Mouse (Mus musculus) forebrain, embryonic 12.5 days (tissue): ENCODE data around the gene Acadl. TPM values are rescaled to one million over a fixed set of nuclear protein-coding genes. Genes with fewer than 3 reads are reported as not detected.

ENCODE experiments used
- ATAC-seq: fragments of 200-750 bp; cut with Nextera tagmentation; 2 replicates; pipeline ENCODE4 v1.8.0; 2017; ENCODE audit warnings: moderate TSS enrichment; ENCODE audit not compliant: low FRiP score
- H3K27ac ChIP-seq: fragments of 300-500 bp; sonication (generic); 2 replicates; pipeline ENCODE4 v1.5.1; 2016; ENCODE audit warnings: mild to moderate bottlenecking
- H3K27me3 ChIP-seq: fragments of 300-500 bp; sonication (generic); 2 replicates; pipeline ENCODE4 v1.6.1; 2016; ENCODE audit warnings: mild to moderate bottlenecking
- H3K36me3 ChIP-seq: fragments of 300-500 bp; sonication (generic); replicated peaks from 2 replicates; pipeline ENCODE4 v1.6.1; 2016; ENCODE audit warnings: mild to moderate bottlenecking
- H3K4me1 ChIP-seq: fragments of 300-500 bp; sonication (generic); 2 replicates; pipeline ENCODE4 v1.6.1; 2016
- H3K4me2 ChIP-seq: fragments of 300-500 bp; sonication (generic); 2 replicates; pipeline ENCODE4 v1.6.1; 2016; ENCODE audit warnings: mild to moderate bottlenecking, moderate library complexity
- H3K4me3 ChIP-seq: fragments of 300-500 bp; sonication (generic); replicated peaks from 2 replicates; pipeline ENCODE4 v1.5.1; 2016; ENCODE audit warnings: mild to moderate bottlenecking
- H3K9ac ChIP-seq: fragments of 300-500 bp; sonication (generic); 2 replicates; pipeline ENCODE4 v1.6.1; 2016; ENCODE audit warnings: mild to moderate bottlenecking
- H3K9me3 ChIP-seq: fragments of 300-500 bp; sonication (generic); 2 replicates; pipeline ENCODE4 v1.6.1; 2016
- WGBS: fragments of 180-500 bp; shearing (Covaris S2); methylation state at CpG from one replicate; pipeline ENCODE4 v1.1.7; 2016; 5-methylcytosine and 5-hydroxymethylcytosine counted together
- polyA plus RNA-seq: library from polyadenylated mRNA; unstranded; fragments of >200 nt; fragmentation: Nextera tagmentation; extraction: Ambion mirVana; gene quantifications from 2 replicates; pipeline ENCODE4 v1.2.1, GENCODE M21; 2016

Acadl gene
- polyA plus RNA-seq, 1 experiment from 2014 or later, result 42.5 TPM

DNA sequence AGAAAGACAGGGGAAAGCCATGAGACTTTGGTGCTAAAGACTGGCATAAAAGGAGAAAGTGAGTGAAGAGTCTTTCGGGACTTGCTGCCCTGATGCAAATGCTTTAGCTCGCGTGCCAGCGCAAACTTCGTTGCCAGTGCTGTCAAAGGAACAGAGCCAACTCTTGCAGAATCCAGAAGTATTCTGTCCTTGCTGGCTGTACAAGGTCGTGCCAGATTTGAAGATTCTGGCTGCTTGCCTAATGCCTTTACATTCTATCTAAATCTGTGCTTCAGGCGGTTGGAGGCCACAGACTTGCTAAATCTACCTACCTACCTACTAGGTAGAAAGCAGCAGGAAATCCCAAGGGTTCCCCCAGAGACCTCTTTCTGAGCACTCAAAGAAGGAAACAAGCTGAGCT lies 8.5 kb upstream of the Acadl start:
- Histone ChIP-seq H3K27ac (no peak overlapping the region), H3K36me3 (no peaks in the 10 kb centered on the region), H3K4me2 (no peak overlapping the region), H3K4me1 (no peaks in the 10 kb centered on the region), H3K27me3 (no peaks in the 10 kb centered on the region), H3K9ac (no peak overlapping the region), H3K4me3 (no peak overlapping the region), H3K9me3 (no peaks in the 10 kb centered on the region)
- 90% methylated on average over 7 of the region's 7 CpGs for WGBS
- ATAC-seq, result no peak

DNA sequence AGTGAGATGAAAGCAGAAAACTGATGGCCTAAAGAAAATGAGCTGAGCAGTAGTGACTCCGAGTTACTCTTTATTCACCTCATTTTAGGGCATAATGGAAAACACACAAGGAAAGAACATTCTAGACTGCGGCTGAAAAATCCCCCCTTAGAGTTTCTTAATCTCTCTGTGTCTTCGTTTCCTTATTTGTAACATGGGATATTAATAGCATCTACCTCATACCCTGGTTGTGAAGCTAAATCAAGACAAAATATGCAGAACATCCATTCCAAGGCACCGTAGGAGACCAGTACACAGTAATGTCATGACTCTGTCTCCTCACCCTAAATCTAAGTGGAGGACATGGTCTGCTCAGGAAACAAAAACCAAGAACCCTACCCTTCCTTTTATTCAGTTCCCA lies 2.6 kb upstream of the Acadl start:
- no peak overlapping the region for H3K4me2 ChIP-seq
- no peak overlapping the region for H3K4me3 ChIP-seq
- no peaks in the 10 kb centered on the region for H3K9me3 ChIP-seq
- no peak for ATAC-seq
- no peak overlapping the region for H3K9ac ChIP-seq
- H3K4me1 ChIP-seq, result peaks cover 16% of the 10 kb centered on the region
- 92% methylated on average over 4 of the region's 4 CpGs for WGBS
- no peaks in the 10 kb centered on the region for H3K27me3 ChIP-seq
- no peak overlapping the region for H3K27ac ChIP-seq
- H3K36me3 ChIP-seq, result no peaks in the 10 kb centered on the region

DNA sequence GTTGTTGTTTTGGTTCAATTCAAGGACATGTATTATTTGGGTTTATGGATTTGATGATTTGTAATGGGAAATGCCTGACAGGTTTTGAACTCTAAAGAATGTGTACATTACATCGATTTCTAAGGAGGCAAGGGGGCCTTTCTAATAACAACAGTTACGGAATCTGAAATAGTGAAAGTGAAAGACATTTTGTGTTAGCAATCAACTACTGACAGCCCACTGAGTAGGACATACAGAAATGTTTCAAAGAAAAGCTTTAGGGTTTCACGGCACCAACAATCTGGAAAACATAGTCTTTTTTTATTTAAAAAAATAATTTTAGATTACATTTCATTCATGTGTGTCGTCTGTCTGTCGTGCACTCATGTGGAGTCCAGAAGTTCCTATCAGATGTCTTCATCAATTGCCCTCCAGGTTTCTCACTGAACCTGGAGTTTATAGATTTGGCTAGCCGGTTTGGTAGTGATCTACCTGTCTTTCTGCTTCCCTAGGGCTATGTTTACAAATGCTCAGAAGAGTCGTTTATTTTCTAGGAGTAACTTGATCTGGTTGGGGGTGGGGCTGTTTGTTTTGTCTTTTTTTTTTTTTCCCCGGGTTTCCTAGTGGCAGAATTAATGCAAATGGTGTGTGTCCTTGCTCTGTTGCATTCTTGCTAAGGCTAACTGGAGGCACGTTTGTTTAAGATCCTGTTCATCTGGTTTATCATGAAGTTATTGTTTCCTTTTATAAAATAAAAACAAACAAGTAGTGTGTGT lies 841 bp upstream of the Acadl start:
- Histone ChIP-seq H3K9me3 (no peaks in the 10 kb centered on the region), H3K36me3 (no peaks in the 10 kb centered on the region), H3K4me3 (0 out of 2 replicates have a peak overlapping the region, but pooled peaks have one; percentile 86), H3K27me3 (no peaks in the 10 kb centered on the region), H3K4me2 (peak overlapping the region; percentile 76), H3K4me1 (peaks cover 16% of the 10 kb centered on the region), H3K27ac (no peak overlapping the region), H3K9ac (no peak overlapping the region)
- 20% methylated on average over 9 of the region's 9 CpGs for WGBS
- no peak for ATAC-seq

DNA sequence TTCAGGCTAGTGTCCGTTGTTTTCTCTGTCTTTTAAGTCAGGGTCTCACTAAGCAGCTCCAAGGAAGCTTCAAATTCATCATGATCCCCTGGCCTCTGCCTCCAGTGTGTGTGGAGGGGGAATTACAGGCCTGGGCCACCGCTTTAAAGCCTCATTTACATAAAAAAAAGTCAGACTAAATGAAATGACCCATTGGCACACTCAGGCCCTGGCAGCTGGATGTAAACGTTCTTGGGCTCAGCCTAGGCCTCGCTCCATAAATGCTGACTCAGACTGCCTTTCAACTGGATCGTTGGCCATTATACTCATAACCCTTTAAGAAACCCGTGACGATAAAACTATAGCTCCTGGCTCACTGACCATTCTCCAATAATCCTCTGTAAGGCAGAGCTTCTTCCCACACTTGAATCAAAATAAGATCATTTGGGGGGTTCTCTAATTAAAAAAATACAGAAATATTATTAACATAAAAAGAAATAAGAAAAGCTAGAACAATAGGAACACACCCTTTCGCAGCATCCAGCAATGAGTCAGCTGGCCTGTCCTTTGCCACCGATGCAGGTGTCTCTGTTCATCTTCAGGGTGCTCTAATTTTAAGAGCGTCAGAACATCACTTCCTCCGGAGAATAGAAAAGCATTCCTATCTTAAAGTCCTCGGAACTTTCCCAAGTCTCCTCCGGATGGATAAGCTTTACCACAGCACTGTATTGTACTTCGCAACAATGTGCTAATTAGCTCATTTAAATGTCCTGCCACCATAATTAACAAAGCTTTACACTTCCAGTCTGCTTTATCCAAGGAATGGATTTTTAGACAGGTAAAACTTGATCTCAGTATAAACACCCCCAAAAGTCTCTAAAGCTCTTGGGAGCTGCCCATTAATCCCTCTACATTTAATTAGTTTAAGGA lies 1.1 kb downstream of the Acadl start:
- peaks cover under 1% of the 10 kb centered on the region; the same call in 1 of the 2 replicates for H3K36me3 ChIP-seq
- 14% methylated on average over 14 of the region's 14 CpGs for WGBS
- H3K9ac ChIP-seq, result peak overlapping the region; percentile 80
- peak overlapping the region; percentile 76 for H3K4me2 ChIP-seq
- no peaks in the 10 kb centered on the region for H3K9me3 ChIP-seq
- peaks cover 16% of the 10 kb centered on the region for H3K4me1 ChIP-seq
- ATAC-seq, result peak; percentile 50; the same call in 1 of the 2 replicates
- H3K4me3 ChIP-seq, result peak overlapping the region; percentile 86
- no peaks in the 10 kb centered on the region for H3K27me3 ChIP-seq
- H3K27ac ChIP-seq, result no peak overlapping the region

DNA sequence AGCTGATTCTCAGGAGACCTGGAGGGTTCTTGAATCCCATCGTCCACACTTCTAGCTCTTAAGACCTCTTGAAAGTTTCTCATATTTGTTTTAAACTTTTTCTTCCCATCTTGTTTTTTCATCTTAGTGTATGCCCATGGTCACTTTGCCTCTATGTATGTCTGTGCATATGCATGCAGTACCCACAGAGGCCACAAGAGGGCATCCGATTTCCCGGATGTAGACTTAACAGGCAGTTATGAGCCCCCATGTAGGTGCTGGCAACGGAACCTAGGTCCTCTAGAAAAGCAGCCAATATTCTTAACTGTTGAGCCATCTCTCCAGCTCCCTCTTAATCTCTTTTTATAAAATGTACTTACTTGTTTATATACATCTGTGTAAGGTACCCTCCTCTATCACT lies 15.6 kb downstream of the Acadl start:
- 90% methylated on average over 4 of the region's 4 CpGs for WGBS
- Histone ChIP-seq H3K4me3 (no peak overlapping the region), H3K27me3 (no peaks in the 10 kb centered on the region), H3K9me3 (0 out of 2 replicates have a peak, but pooled peaks cover 6% of the 10 kb centered on the region), H3K4me1 (no peaks in the 10 kb centered on the region), H3K27ac (no peak overlapping the region), H3K36me3 (peaks cover 9% of the 10 kb centered on the region), H3K4me2 (no peak overlapping the region), H3K9ac (no peak overlapping the region)
- no peak for ATAC-seq

DNA sequence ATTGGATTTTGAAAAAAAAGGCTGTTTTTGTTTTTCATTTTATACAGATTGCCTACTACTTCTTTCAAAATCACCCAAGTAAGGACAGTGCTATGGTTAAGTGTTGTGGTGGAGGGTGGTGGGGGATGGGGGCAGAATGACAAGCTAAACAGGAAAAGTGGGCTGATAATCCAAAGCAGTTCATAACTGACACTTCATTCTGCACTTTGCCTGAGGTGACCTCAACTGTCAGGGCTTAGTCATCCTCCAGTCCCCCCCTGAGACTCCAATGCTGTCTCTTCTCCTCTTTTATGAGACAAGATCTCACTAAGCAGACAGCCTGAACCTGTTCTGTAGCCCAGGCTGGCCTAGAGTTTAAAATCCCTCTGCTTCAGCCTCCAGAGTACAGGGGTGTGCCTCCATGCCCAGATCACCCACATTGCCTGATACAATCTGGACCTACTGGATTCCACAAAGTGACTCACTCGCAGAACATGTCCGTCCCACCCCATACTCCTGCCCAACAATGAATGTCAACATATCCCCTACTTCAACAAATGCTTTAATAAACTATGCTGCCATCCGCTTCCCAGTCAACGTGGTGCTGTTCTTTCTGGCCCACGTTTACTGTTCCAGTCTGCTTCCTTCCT lies 17.3 kb downstream of the Acadl start:
- ATAC-seq, result no peak
- 92% methylated on average over 5 of the region's 5 CpGs for whole genome bisulfite sequencing

DNA sequence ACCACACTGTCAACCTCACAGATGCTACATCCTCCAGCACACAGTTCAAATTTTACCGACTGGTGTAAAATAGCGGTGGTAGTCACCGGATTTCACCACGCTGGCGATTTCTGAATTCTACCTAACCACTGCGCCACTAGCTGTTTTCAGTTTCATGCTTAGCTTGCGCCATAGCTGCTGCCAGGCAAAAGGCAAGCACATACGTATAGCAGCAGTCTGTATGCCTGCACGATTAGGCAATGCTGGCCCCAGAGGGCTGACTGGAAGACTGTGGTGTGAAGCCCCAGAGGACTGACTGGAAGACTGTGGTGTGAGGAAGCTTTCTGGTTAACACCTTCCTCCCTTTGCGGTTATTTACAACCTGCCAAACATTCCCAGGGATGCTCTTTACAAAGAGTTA lies 21.1 kb downstream of the Acadl start:
- no peaks in the 10 kb centered on the region for H3K9me3 ChIP-seq
- no peak for ATAC-seq
- H3K36me3 ChIP-seq, result no peaks in the 10 kb centered on the region
- H3K9ac ChIP-seq, result no peak overlapping the region
- no peaks in the 10 kb centered on the region for H3K27me3 ChIP-seq
- 70% methylated on average over 10 of the region's 10 CpGs for WGBS
- no peak overlapping the region for H3K27ac ChIP-seq
- H3K4me1 ChIP-seq, result no peaks in the 10 kb centered on the region
- H3K4me2 ChIP-seq, result no peak overlapping the region
- no peak overlapping the region for H3K4me3 ChIP-seq

More for the DNA sequence above, 17.3 kb downstream of the Acadl start:
- H3K4me2 ChIP-seq, result no peak overlapping the region
- H3K4me1 ChIP-seq, result no peaks in the 10 kb centered on the region
- H3K27ac ChIP-seq, result no peak overlapping the region
- no peak overlapping the region for H3K9ac ChIP-seq
- H3K36me3 ChIP-seq, result peaks cover 9% of the 10 kb centered on the region
- H3K4me3 ChIP-seq, result no peak overlapping the region
- H3K9me3 ChIP-seq, result 0 out of 2 replicates have a peak, but pooled peaks cover 6% of the 10 kb centered on the region
- H3K27me3 ChIP-seq, result no peaks in the 10 kb centered on the region

DNA sequence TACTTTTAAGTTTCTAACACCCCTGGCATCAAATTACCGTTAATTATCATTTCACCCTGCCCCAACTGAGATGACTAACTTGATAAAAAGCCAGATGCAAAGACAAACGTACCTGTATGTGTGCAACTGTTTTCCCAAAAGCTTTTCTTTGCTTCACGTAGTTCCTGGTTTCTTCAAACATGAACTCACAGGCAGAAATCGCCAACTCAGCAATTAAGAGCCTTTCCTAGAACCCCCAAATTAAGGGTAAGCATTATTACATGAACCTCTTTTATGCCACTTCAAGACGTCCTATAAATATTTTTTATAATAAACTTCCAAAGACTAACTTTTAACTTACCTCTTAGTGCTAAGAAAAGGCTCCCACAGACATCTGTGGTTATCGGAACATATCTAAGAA lies 21.6 kb downstream of the Acadl start:
- no peak for ATAC-seq
- Histone ChIP-seq H3K36me3 (no peaks in the 10 kb centered on the region), H3K9me3 (no peaks in the 10 kb centered on the region), H3K9ac (no peak overlapping the region), H3K27me3 (no peaks in the 10 kb centered on the region), H3K4me3 (no peak overlapping the region), H3K4me1 (no peaks in the 10 kb centered on the region), H3K27ac (no peak overlapping the region), H3K4me2 (no peak overlapping the region)
- 83% methylated on average over 6 of the region's 6 CpGs for WGBS

DNA sequence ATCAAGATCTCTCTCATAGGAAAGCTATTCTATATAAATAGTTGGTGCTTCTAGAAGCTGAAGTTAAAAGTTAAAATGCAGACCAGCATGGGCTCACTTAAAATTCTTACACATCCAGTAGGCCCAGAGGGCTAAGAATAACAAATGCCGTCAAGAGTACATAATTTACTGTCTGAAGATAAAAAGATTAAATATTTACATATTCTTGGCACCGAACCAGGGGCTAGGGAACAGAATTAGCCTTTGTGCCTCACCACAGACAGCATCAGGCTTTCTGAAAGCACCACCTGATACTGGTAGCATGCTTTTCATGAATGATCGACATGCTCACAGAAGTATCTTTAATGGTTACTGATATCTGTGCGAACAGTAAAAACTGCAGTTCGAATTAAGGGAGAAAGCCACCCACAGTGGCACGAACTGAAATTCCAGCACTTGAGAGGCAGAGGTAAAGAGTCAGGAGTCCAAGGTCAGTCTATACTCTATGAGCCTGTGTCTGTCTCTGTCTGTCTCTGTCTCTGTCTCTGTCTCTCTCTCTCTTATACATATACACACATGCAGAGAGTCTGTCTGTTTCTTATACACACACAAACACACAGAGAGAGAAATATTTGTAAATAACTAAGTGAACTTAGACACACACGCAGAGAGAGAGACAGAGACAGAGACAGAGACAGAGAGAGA lies 23.2 kb downstream of the Acadl start:
- no peak for ATAC-seq

DNA sequence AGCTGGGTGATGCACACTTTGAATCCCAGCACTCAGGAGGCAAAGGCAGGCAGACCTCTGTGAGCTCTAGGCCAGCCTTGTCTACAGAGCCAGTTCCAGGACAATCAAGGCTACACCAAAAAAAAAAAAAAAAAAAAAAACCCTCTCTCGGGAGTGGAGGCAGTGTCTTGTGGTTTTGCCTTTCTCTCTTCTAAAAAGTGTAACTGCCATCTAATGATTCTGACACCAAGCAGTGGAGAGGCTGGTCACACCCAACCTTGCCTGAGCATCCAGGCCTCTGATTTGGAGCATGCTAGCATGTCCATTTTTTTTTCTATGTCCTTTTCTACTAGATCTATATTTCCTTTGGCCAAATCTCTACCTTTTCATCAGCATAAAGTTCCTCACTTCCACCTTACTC lies 23.9 kb downstream of the Acadl start:
- H3K4me1 ChIP-seq, result no peaks in the 10 kb centered on the region
- H3K27ac ChIP-seq, result no peak overlapping the region
- no peaks in the 10 kb centered on the region for H3K27me3 ChIP-seq
- H3K9ac ChIP-seq, result no peak overlapping the region
- no peaks in the 10 kb centered on the region for H3K9me3 ChIP-seq
- no peaks in the 10 kb centered on the region for H3K36me3 ChIP-seq
- no peak overlapping the region for H3K4me2 ChIP-seq
- H3K4me3 ChIP-seq, result no peak overlapping the region
- ATAC-seq, result no peak
- 67% methylated on average over 1 of the region's 1 CpGs for WGBS

More for the DNA sequence above, 23.2 kb downstream of the Acadl start:
- Histone ChIP-seq H3K4me2 (no peak overlapping the region), H3K27ac (no peak overlapping the region), H3K36me3 (no peaks in the 10 kb centered on the region), H3K4me3 (no peak overlapping the region), H3K27me3 (no peaks in the 10 kb centered on the region), H3K4me1 (no peaks in the 10 kb centered on the region), H3K9me3 (no peaks in the 10 kb centered on the region), H3K9ac (no peak overlapping the region)
- WGBS, result 87% methylated on average over 7 of the region's 7 CpGs

DNA sequence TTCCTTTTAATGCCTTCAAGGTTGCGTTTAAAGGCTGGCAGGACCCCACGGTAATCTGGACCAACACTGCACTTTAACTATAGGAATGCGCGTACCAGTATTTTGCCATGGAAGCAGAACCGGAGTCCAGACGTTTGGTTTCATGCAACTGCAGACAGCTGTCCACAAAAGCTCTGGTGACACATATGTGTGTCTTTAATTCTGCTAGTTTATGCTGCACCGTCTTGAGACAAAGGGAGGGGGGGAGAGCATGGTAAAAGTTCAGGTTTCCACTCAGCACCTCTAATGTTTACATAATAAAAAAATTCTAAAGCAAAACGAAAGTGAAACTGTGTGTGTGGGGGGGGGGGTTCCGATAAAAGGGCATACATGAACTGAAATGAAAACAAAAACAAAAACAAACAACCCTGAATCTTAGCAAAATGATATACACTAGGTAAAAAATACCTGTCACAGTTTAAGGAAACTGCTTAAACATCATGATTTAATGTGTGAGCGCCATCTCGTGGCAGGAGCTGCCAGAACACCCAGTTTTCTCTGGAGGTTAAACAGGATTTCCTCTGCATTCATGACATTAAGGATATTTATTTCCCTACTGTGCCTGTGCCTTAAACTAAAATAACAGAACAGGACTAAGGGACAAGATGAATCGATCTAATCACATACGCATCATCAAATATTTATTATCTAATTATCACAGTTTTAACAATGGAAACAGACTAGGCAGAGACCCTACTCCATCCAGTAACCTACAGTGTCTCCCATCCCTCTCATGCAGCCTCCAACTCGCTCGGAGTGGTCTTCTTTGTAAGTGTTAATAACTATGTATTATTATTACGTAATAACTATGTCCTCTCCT lies 24.7 kb downstream of the Acadl start:
- peak; percentile 70 for ATAC-seq
- Histone ChIP-seq H3K27me3 (no peaks in the 10 kb centered on the region), H3K27ac (no peak overlapping the region), H3K9me3 (no peaks in the 10 kb centered on the region), H3K9ac (no peak overlapping the region), H3K4me3 (no peak overlapping the region), H3K4me1 (no peaks in the 10 kb centered on the region), H3K36me3 (no peaks in the 10 kb centered on the region), H3K4me2 (no peak overlapping the region)
- 64% methylated on average over 16 of the region's 16 CpGs for WGBS
